Mouse (Mus musculus) liver, postnatal 0 days (tissue): ENCODE results near the gene Get4.

Experiments used
- CTCF ChIP-seq: sonication (generic); IDR thresholded peaks from 2 replicates; pipeline ENCODE4 v1.5.1; 2016; ENCODE audit warnings: antibody characterized with exemption, low read depth
- EP300 ChIP-seq: IDR thresholded peaks from 2 replicates; pipeline ENCODE4 v1.6.1; 2016; ENCODE audit warnings: antibody characterized with exemption, low read depth, mild to moderate bottlenecking

GRCm38 (mm10) chr5:139252081-139252909, at the start of gene Get4:
- no peak for TF ChIP-seq CTCF
- TF ChIP-seq EP300: peak; percentile 51; the same call in 1 of the 2 replicates
